Mouse (Mus musculus) kidney, embryonic 16.5 days (tissue): ENCODE measurements around the gene Rad17. TPM values are rescaled to one million over a fixed set of nuclear protein-coding genes. Genes with fewer than 3 reads are reported as not detected.
A peak's percentile ranks its signal among the peaks of the same experiment; 100 is the strongest.

ENCODE experiments used
- ATAC-seq: fragments of 200-750 bp; cut with Nextera tagmentation; 2 replicates; pipeline ENCODE4 v1.8.0; 2017; ENCODE audit warnings: moderate TSS enrichment; ENCODE audit not compliant: low FRiP score, low TSS enrichment
- H3K27ac ChIP-seq: fragments of 300-500 bp; sonication (generic); 2 replicates; pipeline ENCODE4 v1.5.1; 2014; ENCODE audit warnings: low read length
- H3K27me3 ChIP-seq: fragments of 300-500 bp; sonication (generic); 2 replicates; pipeline ENCODE4 v1.6.1; 2014; ENCODE audit warnings: low read length, control low read depth, mixed read lengths; ENCODE audit not compliant: insufficient read depth
- H3K36me3 ChIP-seq: fragments of 300-500 bp; sonication (generic); 2 replicates; pipeline ENCODE4 v1.6.1; 2014; ENCODE audit warnings: low read length, control low read depth, mixed read lengths; ENCODE audit not compliant: insufficient read depth
- H3K4me1 ChIP-seq: fragments of 300-500 bp; sonication (generic); 2 replicates; pipeline ENCODE4 v1.6.1; 2014; ENCODE audit warnings: low read length, control low read depth, mixed read lengths; ENCODE audit not compliant: insufficient read depth
- H3K4me2 ChIP-seq: fragments of 300-500 bp; sonication (generic); replicated peaks from 2 replicates; pipeline ENCODE4 v1.6.1; 2014; ENCODE audit warnings: low read depth, low read length
- H3K4me3 ChIP-seq: fragments of 300-500 bp; sonication (generic); 2 replicates; pipeline ENCODE4 v1.5.1; 2014; ENCODE audit warnings: mild to moderate bottlenecking, low read length
- H3K9ac ChIP-seq: fragments of 300-500 bp; sonication (generic); replicated peaks from 2 replicates; pipeline ENCODE4 v1.6.1; 2014; ENCODE audit warnings: low read length
- H3K9me3 ChIP-seq: fragments of 300-500 bp; sonication (generic); 2 replicates; pipeline ENCODE4 v1.6.1; 2016; ENCODE audit warnings: low read length, control low read depth
- WGBS: fragments of 180-500 bp; shearing (Covaris S2); extraction: QIAGEN DNeasy Blood & Tissue Kit; methylation state at CpG from one replicate; pipeline ENCODE4 v1.1.7; 2014; 5-methylcytosine and 5-hydroxymethylcytosine counted together
- polyA plus RNA-seq: library from polyadenylated mRNA; unstranded; fragments of >200 nt; fragmentation: Nextera tagmentation; extraction: Ambion mirVana; gene quantifications from 2 replicates; pipeline ENCODE4 v1.2.1, GENCODE M21; 2015

The Rad17 gene
- polyA plus RNA-seq, 1 experiment from 2014 or later = 21.0 TPM

DNA sequence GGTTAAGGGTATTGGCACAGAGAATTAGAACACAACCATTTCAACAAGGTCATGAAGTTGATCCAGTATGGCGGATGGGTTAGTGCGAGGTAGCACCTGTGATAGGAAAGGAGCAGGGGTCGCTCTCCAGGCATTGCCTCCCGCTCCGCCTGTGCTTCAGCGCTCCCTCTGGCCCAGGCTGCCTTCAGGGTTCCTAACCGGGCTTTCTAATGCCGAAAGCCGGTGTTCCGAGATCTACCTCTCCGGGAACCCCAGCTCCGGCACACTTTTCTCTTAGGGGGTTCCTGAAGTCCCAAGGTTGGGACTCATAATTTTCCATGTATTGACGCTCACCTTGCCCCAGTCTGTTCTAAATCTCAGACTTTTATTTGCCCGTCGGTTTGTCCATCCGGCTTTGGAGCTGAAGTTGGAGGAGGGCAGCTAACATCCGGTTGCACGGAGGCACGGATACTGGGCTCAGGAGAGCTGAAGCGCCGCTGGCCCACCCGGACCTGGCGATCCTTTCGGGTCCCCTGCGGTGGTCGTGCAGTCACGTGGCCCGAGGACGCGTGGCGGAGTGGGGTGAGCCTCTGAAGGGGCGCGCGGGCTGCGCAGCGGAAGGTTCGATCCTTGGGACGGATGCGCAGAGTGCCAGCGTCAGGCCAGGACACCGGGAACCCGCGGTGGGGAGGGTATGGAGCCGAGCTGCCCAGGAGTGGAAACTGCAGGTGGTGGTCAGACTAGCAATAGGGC lies 18.6 kb upstream of the Rad17 start, which contains the start of gene Ccdc125:
TSS of gene Ccdc125 (plus strand) at position 427 of the 732 bp plus-strand sequence.
- peak; percentile 86 for ATAC-seq
- H3K36me3 ChIP-seq = peaks cover 9% of the 10 kb centered on the region; the same call in 1 of the 2 replicates
- under 1% methylated on average over 44 of the region's 44 CpGs for WGBS

DNA sequence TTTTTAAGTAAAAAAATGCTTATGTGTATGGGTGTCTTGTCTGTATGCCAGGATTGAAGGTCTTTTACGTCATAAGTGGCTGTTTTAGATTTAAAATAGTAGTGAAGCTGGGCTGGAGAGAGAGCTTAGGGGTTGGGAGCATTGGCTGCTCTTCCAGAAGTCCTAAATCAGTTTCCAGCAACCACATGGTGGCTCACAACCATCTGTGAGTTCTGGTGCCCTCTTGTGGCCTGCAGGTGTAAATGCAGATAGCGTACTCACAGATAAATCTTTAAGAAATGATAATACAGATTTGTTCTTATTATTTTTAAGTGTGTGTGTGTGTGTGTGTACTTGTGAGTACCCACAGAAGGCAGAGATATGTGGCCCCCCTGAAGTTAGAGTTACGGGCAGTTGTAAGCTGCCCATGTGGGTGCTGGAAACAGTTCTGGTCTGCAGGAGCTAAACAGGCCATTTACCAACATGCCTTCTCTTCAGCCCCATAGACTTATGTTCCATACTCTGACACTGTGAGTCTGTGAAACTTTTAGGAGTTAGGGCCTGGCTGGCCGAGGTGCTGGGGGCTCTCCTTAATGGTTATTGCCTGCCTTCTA lies 9.1 kb upstream of the Rad17 start:
- ATAC-seq = peak; percentile 42; the same call in 1 of the 2 replicates
- 34% methylated on average over 4 of the region's 4 CpGs for WGBS

More for the DNA sequence above, 18.6 kb upstream of the Rad17 start, which contains the start of gene Ccdc125:
- Histone ChIP-seq H3K27me3 (no peaks in the 10 kb centered on the region), H3K9me3 (peaks cover 5% of the 10 kb centered on the region; the same call in 1 of the 2 replicates), H3K4me3 (peak within 1 kb of the TSS; percentile 59), H3K4me2 (peak within 1 kb of the TSS; percentile 78), H3K4me1 (peaks cover 6% of the 10 kb centered on the region; the same call in 1 of the 2 replicates), H3K27ac (peak within 1 kb of the TSS; percentile 74), H3K9ac (peak within 1 kb of the TSS; percentile 84)

DNA sequence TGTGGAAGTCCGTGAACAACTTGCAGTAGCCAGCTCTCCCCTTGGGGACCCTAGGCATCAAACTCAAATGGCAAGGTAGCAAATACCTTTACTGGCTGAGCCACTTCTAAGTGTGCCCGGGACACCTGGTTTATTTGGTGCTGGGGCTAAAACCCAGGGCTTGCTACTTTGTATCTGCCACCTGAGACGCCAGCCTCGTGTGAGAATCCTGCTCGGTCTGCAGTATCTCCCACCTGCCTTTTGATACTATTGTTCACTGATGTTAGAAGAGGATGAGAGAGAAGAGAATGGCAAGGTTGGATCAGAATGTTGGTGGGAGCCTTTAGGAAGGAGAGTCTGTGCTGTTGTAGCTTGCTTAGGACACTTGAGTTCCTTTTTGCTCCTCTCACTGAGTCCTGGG lies 7.2 kb upstream of the Rad17 start:
- H3K36me3 ChIP-seq = 0 out of 2 replicates have a peak, but pooled peaks cover 3% of the 10 kb centered on the region
- no peak overlapping the region for H3K4me2 ChIP-seq
- WGBS = 93% methylated on average over 5 of the region's 5 CpGs
- no peak for ATAC-seq
- H3K4me3 ChIP-seq = no peak overlapping the region
- no peak overlapping the region for H3K27ac ChIP-seq
- H3K9me3 ChIP-seq = no peaks in the 10 kb centered on the region
- no peak overlapping the region for H3K9ac ChIP-seq
- no peaks in the 10 kb centered on the region for H3K4me1 ChIP-seq
- no peaks in the 10 kb centered on the region for H3K27me3 ChIP-seq

More for the DNA sequence above, 9.1 kb upstream of the Rad17 start:
- H3K36me3 ChIP-seq = peaks cover 8% of the 10 kb centered on the region; the same call in 1 of the 2 replicates
- no peak overlapping the region for H3K27ac ChIP-seq
- H3K4me3 ChIP-seq = no peak overlapping the region
- H3K9me3 ChIP-seq = no peaks in the 10 kb centered on the region
- H3K27me3 ChIP-seq = no peaks in the 10 kb centered on the region
- H3K4me2 ChIP-seq = no peak overlapping the region
- H3K9ac ChIP-seq = no peak overlapping the region
- H3K4me1 ChIP-seq = no peaks in the 10 kb centered on the region

DNA sequence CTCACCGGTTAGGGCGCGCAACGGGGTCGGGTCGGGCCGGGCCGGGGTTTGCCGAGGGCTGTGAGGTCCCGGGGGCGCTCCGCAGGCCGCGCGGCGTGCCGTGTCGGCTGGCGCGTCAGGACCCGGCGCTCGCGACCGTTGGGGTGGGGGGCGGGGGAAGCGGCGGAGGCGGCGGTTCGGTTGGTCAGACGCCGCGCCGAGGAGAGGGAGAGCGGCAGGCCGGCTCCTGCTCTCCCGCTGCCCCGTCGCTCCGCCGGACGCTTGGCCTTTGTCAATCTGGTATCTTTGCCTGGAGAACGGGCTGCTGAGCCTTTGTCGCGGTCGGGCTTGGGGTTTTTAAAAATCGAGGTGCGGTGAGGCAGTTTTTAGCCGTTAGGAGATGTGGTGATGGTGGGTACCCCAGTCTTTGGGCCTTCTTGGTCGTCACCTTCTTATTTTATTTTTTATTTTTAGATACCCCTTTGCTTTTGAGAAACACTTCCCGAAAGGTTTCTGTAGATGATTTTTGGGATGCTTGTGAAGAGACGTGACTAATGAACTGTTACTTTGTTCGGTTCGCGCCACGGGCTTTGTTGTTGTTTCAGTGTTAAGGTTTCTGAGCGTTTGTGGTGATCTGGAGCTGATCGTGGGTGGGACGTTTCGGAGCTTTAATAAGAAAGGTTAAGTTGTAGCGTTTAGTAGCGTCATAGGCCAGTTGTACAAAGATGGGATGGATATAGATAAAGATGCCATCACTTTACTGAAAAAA lies 762 bp upstream of the Rad17 start, which contains the start of gene Taf9:
TSS of gene Taf9 (plus strand) at position 141 of the 748 bp plus-strand sequence.
- H3K4me2 ChIP-seq = peak within 1 kb of the TSS; percentile 79
- H3K4me3 ChIP-seq = peak within 1 kb of the TSS; percentile 96
- H3K36me3 ChIP-seq = peaks cover 13% of the 10 kb centered on the region; the same call in 1 of the 2 replicates
- H3K27ac ChIP-seq = peak within 1 kb of the TSS; percentile 98
- no peaks in the 10 kb centered on the region for H3K9me3 ChIP-seq
- ATAC-seq = no peak
- peak within 1 kb of the TSS; percentile 93 for H3K9ac ChIP-seq
- no peaks in the 10 kb centered on the region for H3K27me3 ChIP-seq
- H3K4me1 ChIP-seq = peaks cover 10% of the 10 kb centered on the region
- under 1% methylated on average over 62 of the region's 63 CpGs for WGBS

DNA sequence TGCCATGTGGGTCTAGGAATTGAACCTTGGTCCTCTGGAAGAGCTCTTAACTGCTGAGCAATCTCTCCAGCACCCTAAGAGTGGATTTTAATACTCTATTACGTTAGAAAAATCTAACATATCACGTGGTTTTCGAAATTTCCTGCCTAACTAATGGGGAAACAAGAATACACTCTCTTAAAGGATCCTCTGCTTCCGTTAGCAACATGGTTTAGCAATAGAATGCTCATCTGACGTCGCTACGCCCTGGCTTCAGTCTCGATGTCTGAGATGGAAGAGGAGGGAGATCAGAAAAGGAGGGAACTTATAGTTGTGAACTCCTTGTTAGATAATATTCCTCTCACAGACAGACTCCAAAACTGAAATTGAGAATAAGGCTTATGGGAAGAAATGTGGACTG lies 2.6 kb downstream of the Rad17 start:
- Histone ChIP-seq H3K36me3 (peaks cover 33% of the 10 kb centered on the region), H3K9me3 (no peaks in the 10 kb centered on the region), H3K4me2 (no peak overlapping the region), H3K4me1 (peaks cover 10% of the 10 kb centered on the region), H3K27ac (no peak overlapping the region), H3K4me3 (no peak overlapping the region), H3K9ac (no peak overlapping the region), H3K27me3 (no peaks in the 10 kb centered on the region)
- ATAC-seq = no peak
- 94% methylated on average over 8 of the region's 8 CpGs for WGBS

DNA sequence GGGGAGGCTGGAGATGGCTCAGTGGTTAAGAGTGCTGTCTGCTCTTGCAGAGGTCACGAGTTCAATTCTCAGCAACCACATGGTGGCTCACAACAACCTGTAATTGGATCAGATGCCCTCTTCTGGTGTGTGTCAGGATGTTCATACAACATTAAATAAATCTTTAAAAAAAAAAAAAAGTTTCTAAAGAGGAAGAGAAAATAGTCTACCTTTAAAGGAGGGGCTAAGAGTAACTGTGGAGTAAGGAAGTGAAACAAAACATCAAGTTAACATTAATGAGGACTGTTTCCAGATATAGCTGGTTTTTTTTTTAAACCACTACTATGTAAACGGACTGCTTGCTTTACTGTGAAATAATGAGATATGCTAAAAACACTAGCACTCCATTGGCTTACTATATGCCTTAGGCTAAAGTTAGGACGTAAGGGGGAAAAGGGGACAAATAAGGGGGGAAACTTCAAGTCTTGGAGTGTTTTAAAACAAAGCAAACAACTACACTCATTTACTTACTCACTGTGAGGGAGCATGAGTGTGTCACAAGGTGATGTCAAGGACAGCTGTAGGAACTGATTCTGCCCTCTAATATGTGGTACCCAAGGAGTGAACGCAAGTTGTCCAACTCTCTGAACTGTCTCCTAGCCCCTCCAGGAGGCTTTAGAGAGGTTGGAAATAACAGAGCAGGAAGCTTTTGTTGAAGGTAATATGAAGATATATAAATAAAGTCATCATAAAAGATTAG lies 8.2 kb downstream of the Rad17 start:
- Histone ChIP-seq H3K9me3 (no peaks in the 10 kb centered on the region), H3K27me3 (no peaks in the 10 kb centered on the region), H3K36me3 (peaks cover 48% of the 10 kb centered on the region), H3K9ac (no peak overlapping the region), H3K4me3 (no peak overlapping the region), H3K4me1 (no peaks in the 10 kb centered on the region), H3K4me2 (no peak overlapping the region), H3K27ac (no peak overlapping the region)
- WGBS = 84% methylated on average over 4 of the region's 4 CpGs
- no peak for ATAC-seq

DNA sequence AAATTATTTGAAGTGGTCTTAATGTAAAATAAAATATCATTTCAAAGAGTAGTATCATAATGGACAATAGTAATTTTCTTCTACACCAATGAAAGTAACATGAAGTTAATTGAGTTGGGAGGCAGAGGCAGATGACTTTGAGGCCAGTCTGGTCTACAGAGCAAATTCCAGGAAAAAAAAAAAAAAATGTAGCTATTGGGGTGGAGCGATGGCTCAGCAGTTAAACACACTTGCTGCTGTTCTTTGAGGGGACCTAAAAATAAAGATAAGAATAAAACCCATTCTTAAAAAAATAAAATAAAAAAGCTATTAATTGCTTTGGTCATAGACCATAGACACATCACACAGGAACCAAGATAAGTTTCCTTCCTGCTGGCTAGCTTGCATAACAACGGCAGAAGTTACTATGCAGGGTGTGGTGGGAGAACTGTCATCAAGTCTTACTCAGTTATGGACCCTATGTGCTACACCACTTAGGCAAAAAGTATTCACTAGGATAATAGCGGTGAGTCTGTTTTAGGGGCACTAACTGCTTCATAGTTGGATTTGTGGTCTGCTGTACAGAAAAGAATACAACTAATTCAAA lies 16.7 kb downstream of the Rad17 start:
- H3K36me3 ChIP-seq = peaks cover 42% of the 10 kb centered on the region
- H3K4me1 ChIP-seq = no peaks in the 10 kb centered on the region
- no peak overlapping the region for H3K4me2 ChIP-seq
- no peaks in the 10 kb centered on the region for H3K27me3 ChIP-seq
- 88% methylated on average over 3 of the region's 3 CpGs for WGBS
- no peak for ATAC-seq
- no peaks in the 10 kb centered on the region for H3K9me3 ChIP-seq
- no peak overlapping the region for H3K27ac ChIP-seq
- H3K4me3 ChIP-seq = no peak overlapping the region
- H3K9ac ChIP-seq = no peak overlapping the region

DNA sequence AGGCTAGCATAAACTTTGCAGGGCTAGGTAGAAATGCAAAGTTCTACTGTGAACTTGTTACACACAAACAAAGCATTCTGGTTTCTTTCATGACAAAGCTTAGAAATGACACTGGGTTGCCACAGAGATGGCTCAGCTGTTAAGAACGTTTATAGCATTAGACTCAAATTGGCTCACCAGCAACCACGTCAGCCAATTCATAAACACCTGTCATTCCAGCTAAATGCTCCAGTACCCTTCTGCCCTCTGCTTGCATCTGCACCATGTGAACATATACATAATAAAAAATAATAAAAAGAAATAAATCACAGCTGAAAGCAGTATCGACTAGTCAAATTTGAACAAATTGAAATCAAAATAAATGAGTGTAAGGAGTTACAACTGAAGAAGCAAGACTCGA lies 28.6 kb downstream of the Rad17 start:
- Histone ChIP-seq H3K4me2 (no peak overlapping the region), H3K9me3 (no peaks in the 10 kb centered on the region), H3K36me3 (peaks cover 50% of the 10 kb centered on the region), H3K27me3 (no peaks in the 10 kb centered on the region), H3K27ac (no peak overlapping the region), H3K4me1 (no peaks in the 10 kb centered on the region), H3K9ac (no peak overlapping the region), H3K4me3 (no peak overlapping the region)
- 85% methylated on average over 4 of the region's 4 CpGs for WGBS
- no peak for ATAC-seq

DNA sequence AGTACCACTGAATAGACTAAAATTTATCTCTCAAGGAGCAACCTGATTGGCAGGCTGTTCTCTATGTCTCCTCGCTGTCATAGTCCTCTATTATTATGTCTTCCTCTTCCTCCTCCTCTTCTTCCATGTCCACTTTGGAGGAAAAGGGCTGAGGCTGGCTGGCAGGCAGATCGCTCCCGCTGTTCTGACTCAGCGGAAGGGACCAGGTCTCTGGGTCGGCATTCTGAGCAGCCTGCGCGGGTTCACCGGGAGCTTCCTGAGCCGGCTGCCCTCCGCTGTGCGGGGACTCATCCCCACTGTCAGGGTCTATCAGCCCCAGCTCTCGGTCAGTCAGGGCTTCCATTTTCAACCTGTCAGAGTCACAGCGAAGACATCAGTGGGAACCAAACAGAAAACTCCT lies 33.3 kb downstream of the Rad17 start:
- no peak for ATAC-seq
- WGBS = 87% methylated on average over 13 of the region's 13 CpGs
- Histone ChIP-seq H3K27ac (no peak overlapping the region), H3K9me3 (no peaks in the 10 kb centered on the region), H3K36me3 (peaks cover 28% of the 10 kb centered on the region), H3K4me2 (no peak overlapping the region), H3K9ac (no peak overlapping the region), H3K4me1 (peaks cover 3% of the 10 kb centered on the region; the same call in 1 of the 2 replicates), H3K4me3 (no peak overlapping the region), H3K27me3 (no peaks in the 10 kb centered on the region)
